Mouse (Mus musculus) brain, embryonic 14.5 days (tissue): Measurements from ENCODE around the gene Eef1a1. TPM values are rescaled to one million over a fixed set of nuclear protein-coding genes. Genes with fewer than 3 reads are reported as not detected.

Experiments used
- DNase-seq: peaks from one replicate; pipeline ENCODE4 v3.0.0-alpha.2; 2011; ENCODE audit warnings: low read depth
- CTCF ChIP-seq: fragments of 200-500 bp; IDR thresholded peaks from 2 replicates; pipeline ENCODE4 v1.5.1; 2012; ENCODE audit warnings: inconsistent platforms, mild to moderate bottlenecking, moderate library complexity, borderline replicate concordance; ENCODE audit not compliant: insufficient read depth, insufficient read length; ENCODE audit errors: extremely low read depth
- POLR2A ChIP-seq: fragments of 200-500 bp; IDR thresholded peaks from 2 replicates; pipeline ENCODE4 v1.6.1; 2012; ENCODE audit warnings: mild to moderate bottlenecking, inconsistent platforms, borderline replicate concordance; ENCODE audit not compliant: poor library complexity, insufficient read depth, insufficient read length, severe bottlenecking; ENCODE audit errors: extremely low read depth
- polyA plus RNA-seq: library from polyadenylated mRNA; depleted of rRNA; stranded (reverse); fragments of >200 nt; gene quantifications from 2 replicates; pipeline ENCODE4 v1.2.3, GENCODE M21; 2012

The Eef1a1 gene
- polyA plus RNA-seq, 1 experiment = 8,462 TPM

DNA sequence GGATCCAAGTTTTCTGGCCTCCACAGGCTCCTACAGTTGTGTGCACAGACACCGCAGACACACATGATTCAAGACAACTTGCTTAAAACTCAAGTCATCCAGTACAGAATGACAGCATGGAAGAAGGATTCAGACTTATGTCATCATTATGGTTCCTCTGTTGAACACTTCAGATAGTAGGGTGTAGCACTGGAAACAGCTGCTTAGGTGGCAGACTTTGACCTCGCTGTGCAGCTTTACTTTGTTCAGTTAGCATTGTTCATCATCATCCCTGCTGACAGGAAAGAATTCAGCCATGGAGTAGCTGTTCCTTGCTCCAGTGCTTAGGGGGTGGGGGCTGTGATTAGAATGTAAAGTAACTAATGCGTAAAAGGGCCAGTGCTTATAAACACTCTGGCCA lies 23.2 kb downstream of the Eef1a1 start:
- TF ChIP-seq POLR2A (no peak), CTCF (no peak)

DNA sequence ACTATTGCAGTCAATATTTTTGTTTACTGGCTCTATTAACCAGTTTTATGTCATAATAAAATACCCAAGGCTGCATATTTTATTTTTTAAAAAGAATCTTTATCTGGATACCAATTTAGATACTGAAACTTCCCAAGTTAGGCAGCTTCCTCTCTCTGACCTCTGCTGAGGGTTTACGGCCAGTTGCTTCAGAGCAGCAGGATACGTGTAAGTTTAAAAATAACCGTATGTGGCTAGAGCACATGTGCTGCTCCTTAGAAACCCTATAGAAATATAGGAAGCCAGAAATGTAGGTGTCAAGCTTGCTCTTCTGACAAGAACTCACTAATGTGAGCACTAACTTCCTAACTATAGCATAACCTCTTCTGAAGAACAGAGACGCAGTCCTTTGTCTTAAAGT lies 25.6 kb downstream of the Eef1a1 start:
- no peak for TF ChIP-seq POLR2A
- TF ChIP-seq CTCF = no peak
- DNase-seq = no peak

More for the DNA sequence above, 23.2 kb downstream of the Eef1a1 start:
- no peak for DNase-seq

- no peak for DNase-seq
- TF ChIP-seq CTCF = no peak
- TF ChIP-seq POLR2A = no peak
These were observed 31.9 kb downstream of the Eef1a1 start for GRCm38 (mm10) chr9:78457026-78457425.

DNA sequence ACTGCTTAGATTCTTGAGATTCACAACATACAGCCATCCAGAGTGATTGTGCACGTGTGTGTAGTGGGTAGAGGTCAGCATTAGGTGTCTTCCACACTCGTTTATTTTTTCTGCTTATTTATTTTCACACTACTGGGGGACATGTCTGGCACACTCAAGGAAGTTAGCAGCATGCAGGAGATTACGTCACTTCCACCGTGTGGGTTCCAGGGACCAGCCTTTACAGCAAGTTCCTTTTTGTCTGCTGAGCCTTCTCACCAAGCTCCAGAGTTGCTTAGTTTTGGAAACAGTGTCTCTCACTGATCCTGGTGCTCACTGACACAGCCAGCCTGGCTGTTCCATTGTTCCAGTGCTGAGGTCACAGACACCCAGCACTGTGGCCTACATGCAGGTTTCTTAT lies 37.6 kb downstream of the Eef1a1 start:
- no peak for TF ChIP-seq POLR2A
- TF ChIP-seq CTCF = no peak

DNA sequence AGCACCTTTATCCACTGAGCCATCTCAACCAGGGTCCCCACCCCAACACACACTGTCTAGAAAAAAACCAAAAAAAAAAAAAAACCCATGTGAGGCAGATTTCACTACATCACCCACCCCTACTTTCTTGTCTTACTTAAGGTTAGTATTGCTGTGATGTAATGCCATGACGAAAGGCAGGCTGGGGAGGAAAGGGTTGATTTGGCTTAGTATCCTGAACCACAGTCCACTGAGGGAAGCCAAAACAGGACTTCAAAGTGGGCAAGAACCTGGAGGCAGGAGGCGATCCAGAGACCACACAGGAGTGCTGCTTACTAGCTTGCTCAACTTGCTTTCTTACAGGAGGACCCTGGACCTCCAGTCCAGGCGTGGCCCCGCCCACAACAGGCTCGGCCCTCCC lies 38.5 kb downstream of the Eef1a1 start:
- TF ChIP-seq CTCF (no peak), POLR2A (no peak)
- no peak for DNase-seq

More for the DNA sequence above, 37.6 kb downstream of the Eef1a1 start:
- no peak for DNase-seq

GRCm38 (mm10) chr9:78447973-78448873 lies 40.7 kb downstream of the Eef1a1 start, which contains the start of the genes Mto1 and Gm17324:
TSS of gene Mto1 (plus strand) at chr9:78448208.
TSS of gene Gm17324 (minus strand) at chr9:78448786.
- TF ChIP-seq CTCF (no peak), POLR2A (peak; percentile 69; the same call in 1 of the 2 replicates)
- peak; percentile 97 for DNase-seq

GRCm38 (mm10) chr9:78447606-78447972 lies 41.4 kb downstream of the Eef1a1 start:
- DNase-seq = no peak
- no peak for TF ChIP-seq CTCF

DNA sequence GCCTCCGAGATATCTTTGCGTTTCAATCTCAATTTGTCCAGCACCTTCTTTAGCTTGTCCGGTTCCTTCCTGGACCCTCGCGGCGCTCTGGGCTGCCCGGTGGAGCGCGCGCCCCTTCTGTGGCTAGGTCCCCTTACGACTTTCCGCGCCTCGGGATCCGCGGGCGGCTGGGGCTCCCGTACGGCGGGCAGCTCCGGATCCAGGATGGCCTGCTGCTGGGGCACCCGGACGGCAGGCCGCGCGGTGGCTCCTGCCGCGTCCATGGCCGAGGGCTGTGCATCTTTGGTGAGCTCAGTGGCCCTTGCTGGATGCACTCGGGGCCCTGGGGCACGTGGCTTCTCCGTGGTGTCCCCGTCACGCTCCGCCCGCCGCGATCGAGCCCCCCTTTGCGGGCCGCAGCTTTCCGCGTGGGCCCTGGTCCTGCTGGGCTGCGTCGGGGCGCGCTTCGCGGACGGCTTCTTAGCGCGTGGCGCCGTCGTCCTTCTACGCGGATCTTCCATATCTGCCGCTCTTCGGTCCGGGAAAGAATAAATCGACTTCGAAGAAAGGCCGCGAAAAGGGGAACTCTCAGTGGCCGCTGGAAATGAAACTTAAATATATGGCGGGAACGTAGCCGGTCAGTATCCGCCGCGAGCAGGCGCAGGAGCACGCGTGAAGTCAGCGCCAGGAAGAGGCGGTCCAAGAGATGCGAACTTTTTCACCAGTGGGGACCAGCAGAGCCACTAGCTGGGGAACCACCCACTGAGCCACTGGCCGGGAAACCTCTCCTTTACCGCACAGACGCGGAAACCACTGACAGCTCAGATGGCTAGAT lies 46.2 kb downstream of the Eef1a1 start, which contains the start of gene Cgas:
Gene Cgas, minus strand, starts transcription at position 659 of the 814 bp plus-strand sequence.
- peak; percentile 45 for DNase-seq
- TF ChIP-seq CTCF (no peak), POLR2A (no peak)

- DNase-seq = no peak
- TF ChIP-seq CTCF (no peak), POLR2A (no peak)
These were observed 46.7 kb downstream of the Eef1a1 start for GRCm38 (mm10) chr9:78442237-78442578.

DNA sequence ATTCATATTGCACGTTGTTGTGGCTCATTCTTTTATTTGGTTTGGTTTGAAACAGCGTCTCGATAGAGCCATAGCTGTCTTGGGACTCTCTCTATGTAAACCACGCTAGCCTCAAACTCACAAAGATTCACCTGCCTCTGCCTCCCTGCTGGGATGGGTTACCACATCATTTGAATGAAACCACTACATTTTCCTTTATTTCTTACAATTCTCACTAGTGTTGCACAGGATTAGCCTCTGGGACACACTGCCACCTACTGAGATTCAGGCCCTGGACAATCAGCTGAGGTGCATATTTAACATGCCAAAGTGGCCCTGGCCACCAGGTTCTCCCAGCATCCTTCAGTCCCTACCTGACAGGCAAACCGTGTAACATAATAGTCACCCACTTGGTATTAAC lies 49.5 kb downstream of the Eef1a1 start:
- DNase-seq = no peak
- TF ChIP-seq POLR2A (no peak), CTCF (no peak)

- TF ChIP-seq POLR2A = no peak
- no peak for TF ChIP-seq CTCF
- DNase-seq = no peak
These were observed 56.5 kb downstream of the Eef1a1 start for GRCm38 (mm10) chr9:78432471-78432870.
